Mouse (Mus musculus) retina, adult 2 months (tissue): ENCODE results near the gene Lamc1.
"Not testable (repeated sequence)": the region's sequence is repeated elsewhere in the genome, so short reads cannot be mapped to it uniquely, and the experiment has no call there.

Experiments used
- DNase-seq: peaks from one replicate; pipeline ENCODE4 v3.0.0-alpha.2; 2012; ENCODE audit warnings: low read depth, low spot score

The Lamc1 gene

DNA sequence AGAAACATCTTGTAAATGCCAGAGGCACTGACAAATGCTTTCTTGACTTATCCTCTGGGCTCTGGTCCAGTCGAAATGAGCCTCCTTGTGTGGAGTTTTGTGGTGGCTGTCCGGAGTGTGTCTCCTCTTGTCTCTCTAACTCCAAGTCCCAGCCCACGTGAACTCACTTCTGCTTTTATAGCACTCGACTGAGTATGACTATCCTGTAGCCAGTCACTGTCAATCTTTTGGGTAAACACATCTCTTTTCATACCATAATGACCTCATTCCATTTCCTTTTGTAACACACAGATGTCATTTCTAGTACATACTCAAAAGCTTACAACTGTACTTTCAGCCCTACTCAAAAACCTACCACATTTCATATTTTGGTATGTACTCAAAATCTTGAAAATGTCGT, 33.1 kb downstream of the Lamc1 start:
- not testable (repeated sequence) for DNase-seq

DNA sequence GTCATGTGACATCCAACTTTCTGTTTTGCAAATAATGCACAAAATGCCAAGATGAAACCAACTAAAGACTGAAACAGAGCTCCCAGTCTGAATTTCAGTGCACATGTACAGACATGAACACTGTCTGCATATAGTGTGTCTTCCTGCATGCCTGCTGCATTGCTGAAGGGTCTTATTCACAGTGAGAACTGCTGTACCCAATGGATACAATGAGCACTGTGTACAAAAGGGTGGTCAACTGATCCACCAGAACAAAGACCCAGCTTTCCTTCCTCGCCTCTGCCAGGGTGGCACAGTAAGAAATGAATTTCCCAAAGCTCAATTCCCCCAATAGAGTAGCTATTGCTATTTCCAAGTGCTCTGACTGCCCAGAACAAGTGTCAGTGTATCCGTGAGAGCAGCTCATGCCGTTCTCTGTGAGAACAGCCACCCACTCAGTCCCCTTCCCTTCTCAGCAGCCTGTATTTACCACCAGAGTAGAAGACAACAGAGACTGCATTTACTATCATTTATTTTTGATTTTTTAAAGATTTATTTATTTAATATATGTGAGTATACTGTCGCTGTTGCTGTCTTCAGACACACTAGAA, 34.7 kb downstream of the Lamc1 start:
- not testable (repeated sequence) for DNase-seq

DNA sequence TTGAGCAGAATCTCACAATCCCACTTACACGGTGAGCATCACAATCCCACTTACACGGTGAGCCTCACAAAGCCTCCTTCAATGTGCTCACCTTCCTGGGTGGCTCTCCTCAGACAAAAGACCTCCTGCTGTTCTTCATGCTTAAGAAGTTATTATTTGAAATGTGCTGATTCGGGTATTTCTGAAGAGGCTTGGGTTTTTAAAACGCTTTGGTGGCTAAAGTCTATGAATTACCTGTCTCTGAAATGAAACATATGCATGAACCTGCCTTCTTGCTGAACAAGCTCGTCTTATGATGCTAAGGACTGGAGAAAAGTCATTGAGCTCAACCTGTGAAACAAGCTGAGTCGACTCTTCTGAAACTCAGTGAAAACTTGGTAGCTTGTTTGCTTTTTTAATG, 36.6 kb downstream of the Lamc1 start:
- no peak for DNase-seq

DNA sequence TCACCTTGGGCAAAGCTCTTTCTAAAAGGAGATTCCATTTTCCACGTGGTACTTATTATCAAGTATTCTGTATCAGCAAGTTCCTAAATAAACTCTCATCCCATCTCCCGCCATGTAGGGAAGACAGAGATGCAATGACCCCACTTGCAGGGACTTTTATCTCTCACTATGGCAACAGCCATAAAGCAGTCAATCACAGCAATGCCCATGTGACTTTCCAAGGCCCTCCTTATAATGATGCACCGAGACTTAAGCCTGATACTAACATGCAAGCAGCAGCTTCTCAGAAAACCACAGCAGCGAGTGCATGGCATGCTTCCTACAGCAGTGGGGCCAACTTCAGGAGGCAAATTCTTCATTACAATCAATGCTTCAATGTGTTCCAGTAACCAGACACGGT, 39.7 kb downstream of the Lamc1 start:
- DNase-seq: no peak

DNA sequence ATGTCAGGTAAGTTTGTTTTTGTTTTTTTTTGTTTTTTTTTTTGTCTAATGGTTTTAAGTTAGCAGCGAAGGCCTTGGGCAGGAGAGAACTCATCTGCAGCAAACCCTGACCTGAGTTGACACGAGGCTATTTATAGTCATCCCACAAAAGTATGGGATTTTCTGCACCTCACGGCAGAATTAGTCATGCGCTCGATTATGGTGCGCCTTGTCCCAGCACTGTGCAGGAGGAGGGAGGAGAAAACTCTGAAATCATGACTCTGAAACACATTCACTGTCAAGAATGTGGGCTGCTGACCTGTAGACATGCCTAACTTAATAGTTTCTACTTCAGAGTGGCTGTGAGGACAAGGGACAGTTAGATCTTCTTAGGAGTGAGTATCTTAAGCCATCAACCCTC, 40.4 kb downstream of the Lamc1 start:
- no peak for DNase-seq

DNA sequence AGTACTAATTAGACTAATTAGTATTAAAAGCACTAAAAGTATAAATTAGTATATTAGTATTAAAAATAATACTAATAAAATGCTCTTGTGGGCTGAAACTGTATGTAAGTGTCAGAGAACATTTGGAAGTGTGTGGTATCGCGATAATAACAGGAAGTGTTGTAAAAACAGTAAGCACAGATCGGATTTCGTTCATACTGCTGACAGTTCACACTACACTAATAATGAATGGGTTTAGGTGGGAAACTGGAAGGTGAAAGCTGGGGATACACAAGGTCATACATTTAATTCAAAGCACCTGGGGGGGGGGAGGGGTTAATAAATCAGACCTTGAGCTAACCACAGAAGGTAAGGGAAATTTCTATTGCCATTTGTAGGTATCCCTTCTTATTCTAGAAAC, 41.2 kb downstream of the Lamc1 start:
- no peak for DNase-seq

DNA sequence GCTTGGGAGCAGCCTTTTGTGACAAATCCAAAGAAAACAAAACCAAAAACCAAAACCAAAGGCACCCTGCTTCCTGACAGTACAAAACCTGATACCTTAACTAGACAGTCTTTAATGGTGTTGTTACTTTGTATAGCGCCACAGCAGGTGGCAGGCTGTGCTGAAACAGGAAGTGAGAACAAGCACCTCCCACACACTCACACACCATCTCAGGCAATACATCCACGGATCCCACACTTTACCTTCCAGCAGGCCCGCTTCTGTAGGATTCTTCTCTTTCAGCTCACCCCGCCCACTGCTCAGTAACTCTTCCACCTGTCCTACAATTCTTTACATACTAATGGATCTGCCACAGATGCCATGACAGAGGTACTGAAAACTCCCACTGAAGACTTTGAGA, 44.6 kb downstream of the Lamc1 start:
- no peak for DNase-seq

DNA sequence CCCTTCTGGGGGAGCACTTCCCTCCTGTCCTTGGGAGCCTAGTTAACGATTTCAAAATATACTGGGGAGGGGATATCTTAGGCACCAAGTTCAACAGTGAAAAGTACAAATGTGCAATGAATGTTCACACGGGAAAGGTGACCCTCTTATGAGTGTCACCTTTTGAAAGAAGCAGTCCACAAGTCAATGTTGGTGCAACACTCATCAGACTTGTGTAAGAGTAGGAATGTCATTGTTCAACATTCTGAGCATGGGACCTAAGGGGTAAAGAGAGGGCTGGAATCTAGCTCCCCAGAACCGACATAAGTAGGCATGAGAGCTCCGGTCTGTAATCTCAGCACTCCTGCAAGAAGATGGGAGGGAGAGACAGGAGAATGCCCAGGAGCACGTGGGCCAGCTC, 45.1 kb downstream of the Lamc1 start:
- no peak for DNase-seq

DNA sequence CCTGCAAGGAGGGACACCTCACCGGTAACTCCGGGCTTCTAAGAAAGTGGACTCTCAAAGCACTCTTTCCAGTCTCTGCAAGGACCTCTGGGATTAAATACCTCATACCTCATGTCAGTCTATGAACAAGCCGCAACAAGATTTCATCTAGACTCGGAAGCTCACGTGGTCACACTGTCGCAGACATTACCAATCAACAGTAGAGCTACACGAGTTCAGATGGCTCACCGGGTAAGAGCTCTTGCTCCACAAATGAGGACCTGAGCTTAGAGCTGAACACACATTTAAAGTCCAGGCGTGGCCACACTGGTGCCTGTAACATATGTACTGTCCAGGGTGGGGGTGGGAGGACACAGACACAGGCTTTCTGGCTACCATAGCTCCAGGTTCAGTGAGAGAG, 46.4 kb downstream of the Lamc1 start:
- DNase-seq: no peak

DNA sequence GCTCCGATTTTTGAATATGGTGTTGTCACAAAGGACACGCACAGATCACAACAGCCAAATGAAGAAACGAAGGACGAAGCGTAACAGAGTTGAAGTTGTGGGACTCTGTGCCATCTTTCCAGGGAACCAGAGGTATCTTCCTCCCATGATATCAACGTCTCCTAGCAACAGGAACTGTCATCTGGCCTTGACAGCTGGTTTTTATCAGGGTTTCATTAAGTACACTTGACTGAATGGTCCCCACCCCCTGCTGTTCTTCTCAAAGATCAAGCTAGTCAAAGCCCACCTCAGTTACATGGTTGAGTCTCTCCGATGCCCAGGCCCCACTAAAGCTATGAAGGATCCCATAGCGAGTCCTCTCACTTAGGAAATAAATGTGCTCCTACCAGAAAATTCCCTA, 47.4 kb downstream of the Lamc1 start:
- DNase-seq: no peak

DNA sequence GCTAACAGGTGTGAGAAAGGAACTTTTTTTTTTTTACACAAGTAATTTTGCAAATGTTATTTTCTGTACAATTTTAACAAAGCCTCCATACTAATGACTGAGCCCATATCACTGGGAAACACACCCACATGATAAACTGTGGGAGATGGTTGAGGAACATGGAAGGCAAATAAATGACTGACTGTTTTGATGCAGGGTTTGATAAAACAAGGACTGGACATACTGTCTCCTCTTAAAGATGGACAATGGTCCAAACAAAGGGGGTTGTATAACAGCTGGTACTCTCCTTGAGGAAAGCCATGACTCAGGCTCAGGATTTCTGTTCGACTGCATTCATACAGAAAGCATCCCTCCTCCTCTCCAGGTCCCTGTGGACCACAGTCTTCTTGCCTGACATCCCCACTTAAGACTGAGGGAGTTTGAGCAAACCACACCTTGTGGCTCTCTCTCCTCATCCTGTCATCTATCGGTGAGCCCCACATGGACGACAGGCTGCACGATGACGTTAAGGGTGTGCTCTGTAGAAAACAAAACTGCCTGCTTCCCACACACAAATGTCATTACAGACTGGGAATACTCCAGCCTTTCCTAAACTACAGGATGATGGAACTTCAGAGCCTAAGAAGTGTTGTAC, 50.1 kb downstream of the Lamc1 start:
- DNase-seq: no peak

DNA sequence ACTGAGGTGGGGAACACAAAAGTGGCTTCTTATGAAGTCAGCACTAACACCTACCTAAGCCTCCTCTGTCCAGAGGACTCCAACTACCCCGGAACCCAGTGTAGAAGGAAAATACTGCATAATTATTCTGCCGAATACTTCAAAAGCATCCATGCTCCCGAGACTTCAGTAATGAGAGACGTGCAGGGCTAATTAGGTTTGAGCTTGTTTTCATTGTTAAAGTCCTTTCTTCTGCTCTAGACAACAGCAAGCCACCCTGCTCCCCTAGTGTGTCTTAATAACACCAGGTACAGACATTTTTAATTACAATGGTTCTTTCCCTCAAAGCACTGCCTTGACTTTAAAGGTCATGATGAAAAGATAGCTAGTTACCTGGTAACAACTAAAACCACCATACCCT, 51.1 kb downstream of the Lamc1 start:
- no peak for DNase-seq

DNA sequence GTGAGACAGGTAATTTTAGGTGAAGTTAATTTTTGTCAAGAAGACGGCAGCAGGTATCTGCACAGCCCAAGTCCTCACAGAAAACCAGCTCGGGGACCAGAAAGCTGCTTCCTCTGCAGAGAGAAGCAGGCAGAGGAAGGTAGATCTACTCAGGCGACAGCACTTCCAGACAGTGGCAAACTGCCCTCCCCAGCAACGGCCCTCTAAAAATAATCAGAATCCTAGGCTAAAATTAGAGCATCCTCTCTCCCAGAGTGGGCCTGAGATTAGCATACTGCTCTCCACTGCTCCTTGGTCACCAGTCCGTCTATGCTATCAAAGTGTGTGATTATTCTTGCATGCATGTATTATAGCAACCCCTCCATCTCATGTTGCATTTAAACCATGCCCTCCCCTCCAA, 52.2 kb downstream of the Lamc1 start:
- DNase-seq: no peak

DNA sequence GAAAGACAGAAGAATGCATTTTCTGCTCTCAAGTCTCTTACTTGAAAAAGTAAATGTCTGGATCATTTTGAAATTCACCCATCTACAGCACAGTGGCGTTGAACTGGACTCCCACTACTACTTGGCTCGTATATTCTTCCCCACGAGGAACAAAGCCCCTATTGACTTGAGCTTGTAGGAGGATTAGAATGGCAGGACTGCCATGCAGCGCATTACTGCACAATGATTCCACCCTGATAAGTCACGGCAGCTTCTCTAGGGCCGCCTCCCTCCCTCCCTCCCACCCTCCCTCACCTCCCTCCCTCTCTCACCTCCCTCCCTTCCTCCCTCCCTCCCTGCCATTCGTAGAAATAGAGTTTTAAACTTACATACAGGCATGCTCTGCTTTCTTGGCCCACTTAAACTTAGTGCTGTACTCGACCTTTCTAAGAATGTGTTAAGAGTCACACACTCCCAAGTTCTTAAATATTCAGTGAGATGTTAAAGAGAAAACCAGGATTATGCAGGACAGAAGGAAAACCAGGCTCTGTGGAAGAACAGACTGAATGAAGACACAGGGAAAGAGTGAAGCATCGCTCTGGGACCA, 54.5 kb downstream of the Lamc1 start:
- no peak for DNase-seq

DNA sequence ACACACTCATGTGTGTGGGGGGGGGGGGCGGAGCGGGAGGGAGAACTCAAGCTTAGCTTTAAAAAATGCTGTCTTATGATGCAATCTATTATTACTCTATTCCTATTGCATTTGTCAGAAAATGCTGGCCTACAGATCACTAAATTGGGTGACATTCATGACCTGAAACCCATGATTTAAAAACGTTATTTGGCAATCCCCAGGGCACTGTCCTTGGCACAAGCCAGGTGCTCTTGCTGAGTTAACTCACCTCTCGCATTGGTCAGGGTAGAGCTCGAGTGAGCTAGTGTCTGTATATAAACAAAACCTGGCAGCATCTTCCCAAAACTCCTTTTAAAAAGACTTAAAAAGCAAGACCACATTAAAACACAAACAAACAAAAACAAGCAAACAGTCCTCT, 57.1 kb downstream of the Lamc1 start:
- no peak for DNase-seq

DNA sequence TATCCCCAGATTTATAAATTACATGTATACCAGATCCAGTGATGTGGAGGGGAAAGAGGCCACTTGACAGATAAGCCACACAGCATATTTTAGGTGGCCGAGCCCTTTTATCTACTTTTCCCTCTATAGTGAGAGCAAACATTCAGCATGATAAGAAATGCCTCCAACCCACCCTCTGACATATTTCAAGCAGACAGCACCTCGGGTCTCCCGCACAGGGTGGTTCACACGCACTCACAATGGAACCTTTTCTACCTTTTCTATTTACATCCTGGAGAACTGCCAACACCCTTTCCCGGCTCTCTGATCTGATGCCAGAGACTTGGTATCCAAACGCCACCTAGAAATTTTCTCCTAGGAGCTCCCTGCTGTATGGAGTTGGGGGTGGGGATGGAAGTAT, 58.0 kb downstream of the Lamc1 start:
- DNase-seq: no peak

DNA sequence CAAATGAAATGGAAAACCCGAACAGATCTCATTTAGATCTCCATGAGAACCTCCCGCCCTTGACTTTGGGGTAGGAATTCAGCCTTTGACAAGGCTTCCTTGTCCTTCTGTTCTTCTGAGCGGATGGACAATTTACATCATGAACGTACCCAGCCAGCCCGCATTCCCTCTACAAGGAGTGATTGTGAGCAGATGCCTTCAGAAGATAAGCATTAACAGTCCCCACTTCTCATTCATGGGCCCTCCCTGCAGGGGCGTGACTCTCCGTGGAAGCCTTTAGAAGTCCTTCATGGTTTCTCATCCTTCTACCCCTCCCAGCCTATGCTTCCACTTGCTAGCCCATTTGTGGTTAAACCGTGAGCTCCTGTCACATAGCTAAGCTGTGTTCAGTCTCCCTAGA, 58.9 kb downstream of the Lamc1 start:
- DNase-seq: no peak

DNA sequence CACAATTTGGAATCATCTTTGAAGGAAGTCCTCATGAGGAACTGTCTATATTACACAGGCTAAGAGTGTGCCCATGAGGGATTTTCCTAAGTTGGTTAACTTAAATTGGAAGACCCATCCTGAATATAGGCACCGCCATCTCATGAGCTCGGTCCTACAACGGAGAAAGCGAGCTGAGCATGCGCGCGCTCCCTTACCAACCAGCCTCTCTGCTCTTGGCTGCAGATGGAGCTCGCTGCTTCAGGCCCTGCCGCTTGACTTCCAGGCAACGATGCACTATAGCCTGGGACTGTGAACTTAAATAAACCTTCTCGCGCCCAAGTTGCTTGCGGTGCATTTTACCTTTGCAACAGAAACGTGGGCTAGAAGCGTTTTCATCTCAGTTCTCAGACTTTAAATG, 61.8 kb downstream of the Lamc1 start:
- DNase-seq: no peak

DNA sequence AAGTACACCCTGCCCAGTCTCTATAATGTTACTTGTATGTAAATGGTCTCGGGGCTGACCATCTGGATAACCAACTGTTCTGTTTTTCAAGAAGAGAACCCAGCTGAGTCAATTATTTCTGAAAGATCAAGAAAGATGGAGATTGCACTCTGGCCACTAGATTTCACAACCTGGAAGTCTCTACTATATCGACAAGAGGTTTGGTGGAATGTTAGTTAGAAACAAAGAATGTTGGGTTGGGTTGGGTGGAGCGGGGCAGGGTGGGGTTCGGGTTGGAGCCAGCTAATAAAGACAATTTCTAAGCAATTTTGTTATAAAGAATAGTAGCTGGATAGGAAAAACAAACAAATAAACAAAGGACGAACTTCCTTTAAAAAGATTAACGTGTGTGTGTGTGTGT, 62.9 kb downstream of the Lamc1 start:
- no peak for DNase-seq

DNA sequence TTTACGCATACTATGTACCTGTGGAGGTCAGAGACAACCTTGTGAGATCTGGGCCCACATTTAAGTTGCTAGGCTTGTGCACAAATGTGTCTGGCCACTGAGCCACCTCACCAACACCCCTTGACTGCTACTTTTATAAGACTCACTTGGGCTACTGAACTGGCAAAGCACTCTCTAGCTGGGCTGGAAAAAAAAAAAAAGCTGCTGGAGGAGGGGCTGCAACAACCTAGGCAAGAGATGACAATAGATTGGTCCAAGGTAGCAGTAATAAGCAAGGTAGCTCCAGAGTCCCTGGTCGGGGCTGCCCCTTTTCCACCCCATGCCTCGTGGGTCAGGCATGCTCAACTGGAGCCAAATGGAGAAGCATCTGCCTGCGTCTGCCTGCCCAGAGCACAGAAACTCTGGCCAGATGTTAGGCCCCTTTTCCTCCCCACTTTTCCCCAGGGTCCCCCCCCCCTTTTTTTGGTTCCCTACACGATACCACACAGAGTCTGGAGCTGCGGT, 63.7 kb downstream of the Lamc1 start:
- no peak for DNase-seq

DNA sequence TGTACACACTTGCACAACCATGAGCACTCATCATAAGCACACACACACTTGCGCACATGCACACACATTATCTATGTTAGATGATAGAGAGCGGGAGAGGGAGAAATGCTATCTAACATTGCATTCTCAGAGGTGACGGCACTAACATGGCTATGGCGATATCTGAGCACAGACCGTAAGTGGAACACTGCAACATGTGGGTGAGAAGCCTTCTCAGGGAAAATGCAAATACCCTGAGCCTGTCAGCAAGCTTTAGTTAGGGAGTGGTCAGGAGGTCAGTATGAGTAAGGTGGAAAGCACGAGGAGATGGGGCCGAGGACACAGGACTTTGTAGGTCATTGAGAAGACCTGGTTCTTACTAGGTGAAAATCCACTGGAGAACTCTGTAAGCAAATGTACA, 64.3 kb downstream of the Lamc1 start:
- DNase-seq: no peak

DNA sequence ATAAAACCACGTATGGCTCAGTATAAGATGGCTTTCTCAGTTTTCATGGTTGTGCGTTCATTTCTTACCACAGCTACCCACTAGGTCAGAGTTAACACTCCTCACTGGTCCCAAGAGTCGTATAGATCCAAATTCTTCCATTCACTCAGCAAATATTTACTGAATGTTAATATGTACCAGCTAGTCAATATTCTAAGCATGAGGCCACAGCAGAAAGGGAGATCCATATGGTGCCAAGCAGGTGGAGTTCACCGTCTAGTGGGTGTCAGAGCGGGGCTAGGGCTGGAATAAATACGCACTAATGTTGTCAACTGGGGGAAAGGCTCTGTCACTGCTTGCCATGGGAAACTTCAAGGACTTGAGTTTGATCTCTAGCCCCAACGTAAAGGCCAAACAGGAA, 64.9 kb downstream of the Lamc1 start:
- no peak for DNase-seq

DNA sequence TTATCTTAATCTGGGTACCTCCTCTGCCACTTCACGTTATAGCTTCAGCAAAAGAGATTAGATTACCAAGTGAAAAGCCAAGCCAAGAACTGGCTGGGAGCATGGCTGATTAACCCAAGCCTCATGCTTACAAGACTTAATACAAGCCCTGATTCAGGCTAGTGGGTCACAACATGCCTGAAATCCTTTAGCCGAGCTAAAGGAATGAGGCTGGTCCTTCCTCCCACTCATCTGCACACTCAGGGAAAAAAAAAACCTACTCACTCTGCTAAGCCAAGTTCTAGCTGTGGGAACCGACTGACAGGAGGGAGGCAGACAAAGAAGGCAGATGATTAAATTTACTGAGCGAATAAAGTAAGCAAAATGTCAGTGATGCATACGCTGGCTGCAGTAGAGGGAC, 65.7 kb downstream of the Lamc1 start:
- peak; percentile 37 for DNase-seq

DNA sequence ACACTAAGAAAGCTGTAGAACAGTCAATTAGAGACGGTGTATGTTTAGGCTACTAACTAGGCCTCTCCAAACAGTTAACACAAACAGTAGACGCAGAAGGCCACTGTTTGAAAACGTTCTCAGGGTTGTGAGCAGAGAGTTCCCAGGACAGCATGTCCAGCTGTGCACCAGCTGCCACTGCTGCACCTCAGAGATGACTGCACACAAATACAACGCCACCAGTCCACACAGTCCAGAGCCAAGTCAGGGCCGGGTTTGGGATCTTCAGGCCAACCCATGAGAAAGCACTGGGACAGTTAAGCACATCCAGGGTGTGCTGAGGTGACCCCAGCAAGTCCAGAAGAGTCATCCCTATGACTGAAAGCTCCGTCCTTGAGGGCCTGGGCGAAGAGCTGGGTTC, 67.0 kb downstream of the Lamc1 start:
- no peak for DNase-seq
